Mouse (Mus musculus) forebrain, embryonic 16.5 days (tissue): Measurements from ENCODE around the gene Pappa. TPM values are rescaled to one million over a fixed set of nuclear protein-coding genes. Genes with fewer than 3 reads are reported as not detected.

ENCODE experiments used
- ATAC-seq: fragments of 200-750 bp; cut with Nextera tagmentation; 2 replicates; pipeline ENCODE4 v1.8.0; 2017; ENCODE audit warnings: mild to moderate bottlenecking, moderate library complexity
- H3K27ac ChIP-seq: fragments of 300-500 bp; sonication (generic); 2 replicates; pipeline ENCODE4 v1.5.1; 2014; ENCODE audit warnings: low read length, control low read depth
- H3K27me3 ChIP-seq: fragments of 300-500 bp; sonication (generic); replicated peaks from 2 replicates; pipeline ENCODE4 v1.6.1; 2014; ENCODE audit warnings: low read length; ENCODE audit not compliant: control insufficient read depth, insufficient read depth
- H3K36me3 ChIP-seq: fragments of 300-500 bp; sonication (generic); 2 replicates; pipeline ENCODE4 v1.6.1; 2014; ENCODE audit not compliant: control insufficient read depth, insufficient read depth
- H3K4me1 ChIP-seq: fragments of 300-500 bp; sonication (generic); replicated peaks from 2 replicates; pipeline ENCODE4 v1.6.1; 2014; ENCODE audit warnings: low read length; ENCODE audit not compliant: control insufficient read depth, insufficient read depth
- H3K4me2 ChIP-seq: fragments of 300-500 bp; sonication (generic); 2 replicates; pipeline ENCODE4 v1.6.1; 2014; ENCODE audit warnings: mild to moderate bottlenecking, low read length, control low read depth
- H3K4me3 ChIP-seq: fragments of 300-500 bp; sonication (generic); replicated peaks from 2 replicates; pipeline ENCODE4 v1.5.1; 2014; ENCODE audit warnings: mild to moderate bottlenecking, low read length, control low read depth
- H3K9ac ChIP-seq: fragments of 300-500 bp; sonication (generic); replicated peaks from 2 replicates; pipeline ENCODE4 v1.6.1; 2014; ENCODE audit warnings: low read depth, low read length, control low read depth
- H3K9me3 ChIP-seq: fragments of 300-500 bp; sonication (generic); 2 replicates; pipeline ENCODE4 v1.6.1; 2016; ENCODE audit warnings: low read length; ENCODE audit not compliant: control insufficient read depth
- WGBS: fragments of 180-500 bp; shearing (Covaris S2); extraction: QIAGEN DNeasy Blood & Tissue Kit; methylation state at CpG from one replicate; pipeline ENCODE4 v1.1.7; 2014; 5-methylcytosine and 5-hydroxymethylcytosine counted together
- polyA plus RNA-seq: library from polyadenylated mRNA; unstranded; fragments of >200 nt; fragmentation: Nextera tagmentation; extraction: Ambion mirVana; gene quantifications from 2 replicates; pipeline ENCODE4 v1.2.1, GENCODE M21; 2015

Gene Pappa
- polyA plus RNA-seq, 1 experiment from 2014 or later, result 0.39 TPM

DNA sequence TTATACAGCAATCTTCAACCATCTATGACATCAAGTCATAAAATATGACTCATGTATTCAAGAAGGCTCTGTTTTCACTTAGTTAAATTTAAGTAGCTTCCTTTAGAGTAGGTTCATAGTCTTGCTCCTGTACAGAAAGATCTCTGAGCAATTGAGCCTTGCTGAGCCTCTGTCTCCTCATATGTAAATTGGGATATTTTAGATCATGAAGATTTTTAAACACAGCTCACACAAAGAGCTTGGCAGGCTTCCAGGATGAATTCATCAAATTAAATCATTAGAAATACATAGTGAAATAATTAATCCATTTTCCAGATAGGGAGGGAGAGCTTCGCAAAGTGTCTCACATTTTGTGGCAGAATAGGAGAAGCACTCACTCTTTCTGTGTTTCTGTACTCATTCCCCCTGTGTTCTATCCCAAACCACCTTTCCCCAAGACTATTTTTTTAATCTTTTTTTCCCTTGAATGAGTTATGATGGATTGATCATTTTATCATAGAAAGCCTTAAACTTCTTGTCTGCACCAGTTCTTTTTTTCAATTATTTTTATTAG, 149.4 kb downstream of the Pappa start:
- no peak overlapping the region for H3K27ac ChIP-seq
- no peaks in the 10 kb centered on the region for H3K36me3 ChIP-seq
- WGBS, result 68% methylated on average over 1 of the region's 1 CpGs
- peak; percentile 87 for ATAC-seq
- no peak overlapping the region for H3K4me2 ChIP-seq
- H3K4me1 ChIP-seq, result peaks cover 5% of the 10 kb centered on the region; the same call in 1 of the 2 replicates
- H3K27me3 ChIP-seq, result no peaks in the 10 kb centered on the region
- no peak overlapping the region for H3K4me3 ChIP-seq
- no peak overlapping the region for H3K9ac ChIP-seq
- no peaks in the 10 kb centered on the region for H3K9me3 ChIP-seq

DNA sequence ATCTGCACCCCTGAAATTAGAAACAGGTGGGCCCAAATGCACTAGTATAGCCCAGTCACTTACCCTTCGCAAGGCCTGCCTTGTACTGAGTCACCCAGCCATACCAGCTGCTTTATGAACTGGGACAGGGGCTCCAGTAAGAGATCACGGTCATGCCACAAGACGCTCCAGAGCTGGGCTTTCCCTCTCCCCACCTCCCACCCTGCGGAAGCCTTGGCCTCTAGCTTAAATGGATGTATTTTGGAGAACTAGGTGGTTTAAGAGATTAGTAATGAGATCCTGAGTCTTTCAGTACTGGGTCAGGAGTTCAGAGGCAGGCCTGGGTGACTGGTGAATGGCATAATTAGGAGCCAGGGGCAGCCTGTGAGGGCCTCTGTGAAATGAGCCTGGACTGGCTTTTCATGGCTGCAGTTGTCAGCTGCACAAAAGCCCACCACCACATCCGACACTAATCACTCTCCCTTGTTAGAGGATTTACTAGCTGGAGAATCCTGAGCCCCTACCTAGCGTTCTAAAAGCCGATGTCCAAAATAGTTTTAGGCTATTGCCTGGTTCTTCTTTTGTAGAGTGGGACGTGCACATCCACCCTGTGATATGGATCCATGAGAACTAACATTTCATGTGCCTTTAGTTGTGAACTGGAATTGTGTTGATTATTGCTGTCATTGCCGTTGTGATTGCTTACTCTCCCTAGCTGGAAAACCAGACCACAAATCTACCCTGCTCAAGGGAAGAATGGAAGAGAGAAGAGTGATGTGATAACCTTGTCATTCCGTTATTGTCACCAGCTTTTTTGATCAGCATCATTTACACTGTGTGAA, 154.7 kb downstream of the Pappa start:
- 15% methylated on average over 10 of the region's 10 CpGs for WGBS
- Histone ChIP-seq H3K4me3 (no peak overlapping the region), H3K9me3 (no peaks in the 10 kb centered on the region), H3K4me1 (peaks cover 13% of the 10 kb centered on the region), H3K9ac (no peak overlapping the region), H3K27ac (no peak overlapping the region), H3K36me3 (no peaks in the 10 kb centered on the region), H3K27me3 (no peaks in the 10 kb centered on the region), H3K4me2 (no peak overlapping the region)
- ATAC-seq, result peak; percentile 47; the same call in 1 of the 2 replicates

DNA sequence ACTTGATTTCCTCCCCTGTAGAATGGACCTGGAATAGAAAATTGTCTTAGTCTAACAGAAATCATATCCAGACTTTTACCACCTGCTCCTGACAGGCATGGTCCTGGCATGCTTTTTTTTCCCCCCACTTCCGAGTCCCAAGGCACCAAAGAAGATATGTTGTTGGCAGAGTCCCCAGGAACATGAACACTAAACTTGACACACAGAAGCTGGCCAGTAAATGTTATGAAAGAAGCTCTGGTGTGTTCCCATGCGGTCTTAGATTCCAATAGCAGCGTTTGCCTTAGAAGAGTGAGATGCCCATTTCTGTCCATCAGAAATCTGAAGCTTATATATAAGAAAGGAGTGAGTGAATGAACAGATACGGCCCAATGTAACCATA, 155.3 kb downstream of the Pappa start:
- H3K36me3 ChIP-seq, result no peaks in the 10 kb centered on the region
- H3K9me3 ChIP-seq, result no peaks in the 10 kb centered on the region
- H3K4me1 ChIP-seq, result peaks cover 13% of the 10 kb centered on the region
- WGBS, result 31% methylated on average over 4 of the region's 4 CpGs
- no peak overlapping the region for H3K4me2 ChIP-seq
- no peak overlapping the region for H3K27ac ChIP-seq
- ATAC-seq, result no peak
- H3K27me3 ChIP-seq, result no peaks in the 10 kb centered on the region
- H3K9ac ChIP-seq, result no peak overlapping the region
- no peak overlapping the region for H3K4me3 ChIP-seq

DNA sequence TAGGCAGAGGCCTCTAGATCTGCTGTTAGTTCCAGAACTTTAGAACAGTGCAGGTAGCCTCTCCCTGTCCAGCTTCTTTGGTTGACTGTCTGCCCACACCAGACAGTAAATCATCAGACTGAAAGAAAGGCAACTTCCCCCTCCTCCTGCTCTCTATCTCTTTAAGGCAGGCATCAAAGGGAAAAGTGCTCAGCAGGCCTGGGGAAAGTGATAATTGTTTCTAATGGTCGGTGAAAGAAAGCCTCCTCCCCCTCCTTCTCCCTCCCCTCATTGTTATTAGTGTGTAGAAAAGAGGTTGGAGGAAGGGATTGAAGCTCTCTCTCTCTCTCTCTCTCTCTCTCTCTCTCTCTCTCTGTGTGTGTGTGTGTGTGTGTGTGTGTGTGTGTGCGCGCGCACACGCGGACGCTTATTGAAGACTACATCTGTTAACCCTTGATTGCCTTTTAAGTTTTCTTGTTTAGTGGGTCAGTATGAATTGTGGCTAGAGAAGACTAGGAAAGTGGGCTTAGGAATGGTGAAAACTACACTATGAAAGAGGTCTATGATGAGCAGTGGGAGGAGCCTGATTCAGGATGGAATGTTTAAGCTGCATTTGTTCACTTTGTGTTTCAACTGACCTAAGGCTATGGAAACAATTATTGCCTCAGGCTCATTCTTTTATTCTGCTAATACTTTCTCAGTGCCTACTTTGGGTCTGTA, 156.2 kb downstream of the Pappa start:
- Histone ChIP-seq H3K4me2 (no peak overlapping the region), H3K27ac (no peak overlapping the region)
- under 1% methylated on average over 7 of the region's 7 CpGs for WGBS

DNA sequence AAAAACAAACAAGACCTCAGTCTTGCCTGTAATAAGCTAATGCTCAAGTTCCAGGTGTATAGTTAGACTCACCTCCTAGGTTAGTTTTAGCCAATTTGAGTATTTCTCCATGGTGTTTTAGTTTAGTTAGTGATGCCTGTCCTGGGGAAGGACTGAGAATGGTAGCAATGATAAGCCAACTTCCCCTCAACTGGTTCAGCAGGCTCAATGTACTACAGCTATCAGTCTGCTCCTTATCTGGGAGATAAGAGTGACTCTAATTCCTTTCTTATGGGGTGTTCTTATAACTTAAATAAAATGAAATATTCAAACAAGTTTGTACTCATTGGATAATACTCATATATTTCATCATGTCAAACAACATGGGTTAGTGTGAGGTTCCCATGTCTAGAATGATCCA, 156.9 kb downstream of the Pappa start:
- H3K9ac ChIP-seq, result no peak overlapping the region
- no peaks in the 10 kb centered on the region for H3K36me3 ChIP-seq
- ATAC-seq, result no peak

More for the DNA sequence above, 156.2 kb downstream of the Pappa start:
- Histone ChIP-seq H3K9me3 (no peaks in the 10 kb centered on the region), H3K4me1 (peaks cover 13% of the 10 kb centered on the region), H3K27me3 (no peaks in the 10 kb centered on the region), H3K4me3 (no peak overlapping the region), H3K9ac (no peak overlapping the region), H3K36me3 (no peaks in the 10 kb centered on the region)
- ATAC-seq, result peak; percentile 61

DNA sequence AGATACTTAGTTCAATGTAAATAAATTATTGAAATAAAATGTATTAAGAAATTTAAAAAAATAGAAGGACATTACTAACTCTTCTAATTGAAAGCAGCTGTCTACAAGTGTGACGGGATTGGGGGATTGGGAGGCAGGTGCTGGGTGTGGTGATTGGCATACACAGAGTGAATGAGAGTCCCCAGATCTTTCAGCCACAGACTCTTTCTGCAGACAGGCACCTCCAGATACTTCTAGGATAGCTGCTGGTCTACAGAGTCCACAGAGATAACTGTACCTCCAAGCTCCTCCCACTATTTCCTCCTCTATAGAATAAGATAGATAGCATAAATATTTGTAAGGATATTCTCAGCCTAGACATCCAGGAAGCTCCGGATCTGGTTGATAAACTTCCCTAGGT, 159.6 kb downstream of the Pappa start:
- Histone ChIP-seq H3K4me1 (peaks cover 11% of the 10 kb centered on the region), H3K4me2 (no peak overlapping the region), H3K27me3 (no peaks in the 10 kb centered on the region), H3K9ac (no peak overlapping the region), H3K9me3 (no peaks in the 10 kb centered on the region), H3K36me3 (no peaks in the 10 kb centered on the region), H3K27ac (no peak overlapping the region), H3K4me3 (no peak overlapping the region)
- no peak for ATAC-seq
- 96% methylated on average over 2 of the region's 2 CpGs for WGBS

More for the DNA sequence above, 156.9 kb downstream of the Pappa start:
- no peaks in the 10 kb centered on the region for H3K9me3 ChIP-seq
- no peak overlapping the region for H3K4me2 ChIP-seq
- no peak overlapping the region for H3K4me3 ChIP-seq
- no peaks in the 10 kb centered on the region for H3K27me3 ChIP-seq
- H3K27ac ChIP-seq, result no peak overlapping the region
- H3K4me1 ChIP-seq, result peaks cover 13% of the 10 kb centered on the region

DNA sequence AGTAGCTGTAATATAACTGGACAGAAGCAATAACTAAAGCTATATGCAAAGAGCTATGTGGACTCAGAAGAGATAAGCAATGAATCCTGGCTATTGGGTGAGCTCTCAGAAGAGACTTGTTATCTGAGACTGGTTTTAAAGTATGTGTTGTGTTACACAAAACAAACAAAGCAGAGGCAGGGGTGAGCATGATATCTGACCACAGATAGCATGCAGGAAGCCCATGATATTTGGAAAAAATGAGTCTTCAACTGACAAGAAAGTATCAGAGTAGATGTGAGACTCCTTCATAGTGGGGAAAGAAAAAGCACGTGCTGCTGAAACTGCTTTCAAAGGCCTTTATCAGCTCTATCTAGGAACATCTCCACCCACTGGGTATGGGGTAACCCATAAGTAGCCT, 161.2 kb downstream of the Pappa start:
- Histone ChIP-seq H3K9ac (no peak overlapping the region), H3K4me3 (no peak overlapping the region), H3K4me1 (peaks cover 1% of the 10 kb centered on the region; the same call in 1 of the 2 replicates), H3K4me2 (no peak overlapping the region), H3K9me3 (no peaks in the 10 kb centered on the region), H3K27me3 (no peaks in the 10 kb centered on the region), H3K36me3 (no peaks in the 10 kb centered on the region), H3K27ac (no peak overlapping the region)
- 69% methylated on average over 1 of the region's 1 CpGs for WGBS
- no peak for ATAC-seq

DNA sequence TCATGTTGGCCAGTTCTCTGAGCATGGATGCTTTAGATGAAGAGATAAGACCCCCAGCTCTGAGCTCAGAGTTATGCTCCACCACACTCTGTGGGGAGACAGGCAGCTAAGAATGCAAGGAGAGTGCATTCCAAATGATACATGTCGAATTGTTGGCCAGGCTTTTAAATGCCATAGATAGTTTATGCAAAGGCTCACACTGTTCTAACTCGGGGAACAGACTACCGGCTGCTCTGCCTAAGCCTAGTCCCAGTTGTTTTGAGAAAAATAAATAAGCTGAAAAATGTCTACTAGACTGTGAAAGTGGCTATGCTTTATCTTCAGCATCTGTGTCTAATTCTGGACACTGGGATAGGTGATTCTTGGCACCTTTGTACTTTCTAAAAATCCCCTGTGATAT, 165.3 kb downstream of the Pappa start:
- Histone ChIP-seq H3K4me3 (no peak overlapping the region), H3K9me3 (no peaks in the 10 kb centered on the region), H3K27ac (no peak overlapping the region), H3K9ac (no peak overlapping the region), H3K36me3 (no peaks in the 10 kb centered on the region), H3K4me1 (no peaks in the 10 kb centered on the region), H3K27me3 (no peaks in the 10 kb centered on the region), H3K4me2 (no peak overlapping the region)
- 67% methylated on average over 3 of the region's 3 CpGs for WGBS
- no peak for ATAC-seq

DNA sequence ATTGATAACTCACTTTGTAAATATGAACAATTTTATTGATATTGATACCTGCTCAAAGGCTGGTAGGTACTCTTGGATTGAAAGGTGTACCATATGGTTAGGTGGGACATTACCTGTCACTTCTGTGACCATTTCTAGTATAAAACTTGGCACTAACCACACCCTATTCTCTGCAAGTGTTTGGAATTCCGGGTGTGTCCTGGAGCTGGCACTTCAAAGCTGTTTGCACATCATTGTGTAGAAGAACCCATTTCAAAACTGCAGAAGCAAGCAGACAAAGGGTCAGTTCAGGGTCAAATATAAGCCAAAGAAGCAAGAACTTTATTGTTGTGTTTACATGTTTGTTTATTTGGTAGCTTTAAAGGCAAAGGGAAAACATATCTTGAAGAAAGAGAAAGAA, 171.8 kb downstream of the Pappa start:
- Histone ChIP-seq H3K9ac (no peak overlapping the region), H3K27me3 (no peaks in the 10 kb centered on the region), H3K9me3 (no peaks in the 10 kb centered on the region), H3K4me3 (no peak overlapping the region), H3K36me3 (no peaks in the 10 kb centered on the region), H3K27ac (no peak overlapping the region), H3K4me1 (no peaks in the 10 kb centered on the region), H3K4me2 (no peak overlapping the region)
- ATAC-seq, result no peak
- 61% methylated on average over 1 of the region's 1 CpGs for WGBS
